Mouse (Mus musculus) CH12.LX (cell line): Measurements from ENCODE around the gene Emd.

Source experiments
- HCFC1 ChIP-seq: IDR thresholded peaks from 2 replicates; pipeline ENCODE4 v1.6.1; 2012; ENCODE audit warnings: low read depth, mild to moderate bottlenecking, inconsistent platforms, low read length, improper control_type of control experiment
- PAX5 ChIP-seq: IDR thresholded peaks from 2 replicates; pipeline ENCODE4 v1.6.1; 2012; ENCODE audit warnings: low read length, inconsistent platforms, mixed read lengths
- POLR2A ChIP-seq: IDR thresholded peaks from 2 replicates; pipeline ENCODE4 v1.6.1; 2011; ENCODE audit warnings: low read depth, mild to moderate bottlenecking, improper control_type of control experiment, low read length

GRCm38 (mm10) chrX:74254888-74255565 lies 540 bp downstream of the Emd start:
- TF ChIP-seq HCFC1 (no peak), PAX5 (no peak), POLR2A (no peak)
